Mouse (Mus musculus): ENCODE measurements around the gene Mgat3.

The Mgat3 gene

DNA sequence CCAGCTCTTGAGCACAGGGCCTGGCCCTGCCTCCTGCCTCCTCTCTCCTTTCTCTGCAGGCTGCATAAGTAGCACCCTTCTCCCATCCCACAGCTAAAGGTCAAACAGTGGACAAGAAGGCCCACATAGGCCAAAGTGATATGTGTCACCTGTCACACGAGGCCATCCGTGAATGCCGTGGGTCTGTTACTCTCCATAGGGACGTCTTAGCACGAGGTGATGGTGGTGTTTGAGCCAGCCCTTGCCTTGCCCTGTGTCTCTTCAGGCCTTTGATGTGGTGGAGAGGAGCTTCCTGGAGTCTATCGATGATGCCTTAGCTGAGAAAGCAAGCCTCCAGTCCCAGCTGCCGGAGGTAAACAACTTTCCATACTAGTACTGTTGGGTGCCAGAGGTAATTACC lies 24.0 kb upstream of the Mgat3 start:
- no peak for DNase-seq (ENCODE audit: low read depth, low spot score)

DNA sequence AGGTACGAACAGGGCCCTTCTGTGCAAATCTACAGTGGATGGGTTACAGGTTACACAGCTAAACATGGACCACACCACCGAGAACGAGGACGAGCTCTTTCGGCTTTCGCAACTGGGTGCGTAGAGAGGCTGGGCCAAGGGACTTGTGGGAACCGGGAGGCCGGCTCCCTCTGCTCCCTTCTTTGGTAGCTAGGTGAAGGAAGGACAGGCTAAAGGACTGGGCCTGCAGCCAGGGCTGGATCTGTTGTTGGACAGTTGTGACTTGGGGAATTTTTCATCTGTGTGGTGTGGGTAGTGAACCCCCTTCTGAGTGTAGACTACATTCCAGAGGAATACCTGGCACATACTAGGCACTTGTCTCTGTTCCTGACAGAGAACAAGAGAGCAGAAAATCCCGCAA lies 20.9 kb upstream of the Mgat3 start:
- DNase-seq (ENCODE audit: low read depth, low spot score), result no peak

DNA sequence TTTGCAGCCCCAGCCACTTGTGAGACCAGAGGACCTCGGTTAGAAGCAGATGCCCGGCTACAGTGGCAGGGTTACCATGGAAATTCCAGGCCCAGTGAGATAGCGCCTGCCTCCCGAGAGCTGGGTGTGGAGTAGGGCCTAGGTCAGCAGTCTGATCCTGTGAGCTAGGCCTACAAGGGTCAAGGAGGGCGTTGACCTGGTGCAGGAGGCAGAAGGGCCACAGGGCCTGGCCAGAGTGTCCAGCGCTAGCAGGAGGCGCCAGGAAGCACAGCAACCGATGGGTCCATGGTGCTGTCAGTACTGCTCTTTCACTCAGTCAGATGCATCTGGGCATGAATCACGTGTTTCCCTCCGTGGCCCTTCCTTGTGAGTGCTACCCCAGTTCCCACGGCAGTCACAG lies 19.8 kb upstream of the Mgat3 start:
- DNase-seq (ENCODE audit: low read depth, low spot score), result no peak

- no peak for DNase-seq (ENCODE audit: low read depth, low spot score)
These were observed 17.8 kb upstream of the Mgat3 start for GRCm38 (mm10) chr15:80155707-80156106.

- no peak for DNase-seq (ENCODE audit: low read depth, low spot score)
These were observed 16.2 kb upstream of the Mgat3 start for GRCm38 (mm10) chr15:80157197-80157943.

DNA sequence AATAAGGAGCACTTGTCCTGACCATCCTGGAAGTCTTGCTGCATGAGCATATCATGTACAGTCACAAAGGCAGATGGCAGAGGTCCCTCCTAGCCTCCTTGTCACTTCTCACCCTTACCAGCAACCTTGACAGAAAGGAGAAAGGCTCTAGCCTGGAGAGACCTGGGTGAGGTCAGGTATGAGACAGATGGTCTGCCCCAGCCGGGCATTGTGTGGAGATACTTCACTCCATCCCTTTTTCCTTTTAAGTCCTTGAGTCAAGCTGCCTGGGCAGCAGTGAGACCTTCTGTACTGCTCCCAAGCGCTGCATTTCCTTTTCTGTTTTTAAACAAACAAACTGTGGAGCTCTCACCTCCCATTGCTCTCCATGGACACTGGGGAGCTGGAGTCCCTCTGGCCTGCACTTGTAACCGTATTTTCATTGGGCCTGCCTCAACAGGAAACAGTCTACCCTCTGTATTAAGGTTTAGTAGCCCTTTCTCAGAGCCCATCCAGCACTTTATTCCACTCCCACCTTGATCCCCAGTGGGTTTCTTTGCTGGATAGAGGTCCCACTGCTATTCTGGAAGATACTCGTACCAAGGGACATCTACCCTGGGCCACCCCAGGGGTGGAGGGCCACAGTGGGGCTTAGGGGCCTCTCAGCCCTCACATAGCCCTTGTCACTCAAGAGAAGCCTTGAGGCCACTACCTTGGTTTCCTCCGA lies 15.4 kb upstream of the Mgat3 start:
- no peak for DNase-seq (ENCODE audit: low read depth, low spot score)

DNA sequence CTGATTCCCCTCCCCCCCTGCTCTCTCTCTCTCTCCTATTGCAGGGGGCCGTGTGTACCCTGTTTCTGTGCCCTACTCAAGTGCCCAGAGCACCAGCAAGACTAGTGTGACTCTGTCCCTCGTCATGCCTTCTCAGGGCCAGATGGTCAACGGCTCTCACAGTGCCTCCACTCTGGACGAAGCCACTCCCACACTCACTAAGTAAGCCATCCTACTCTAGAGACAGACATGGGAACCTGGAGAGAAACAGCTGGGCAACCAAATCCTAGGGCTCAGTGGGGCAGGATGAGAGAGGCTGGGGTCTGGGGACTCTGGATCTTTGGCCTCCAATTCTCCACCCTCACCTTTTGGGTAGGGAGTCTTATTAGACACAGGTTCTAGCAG lies 14.8 kb upstream of the Mgat3 start:
- no peak for DNase-seq (ENCODE audit: low read depth, low spot score)

DNA sequence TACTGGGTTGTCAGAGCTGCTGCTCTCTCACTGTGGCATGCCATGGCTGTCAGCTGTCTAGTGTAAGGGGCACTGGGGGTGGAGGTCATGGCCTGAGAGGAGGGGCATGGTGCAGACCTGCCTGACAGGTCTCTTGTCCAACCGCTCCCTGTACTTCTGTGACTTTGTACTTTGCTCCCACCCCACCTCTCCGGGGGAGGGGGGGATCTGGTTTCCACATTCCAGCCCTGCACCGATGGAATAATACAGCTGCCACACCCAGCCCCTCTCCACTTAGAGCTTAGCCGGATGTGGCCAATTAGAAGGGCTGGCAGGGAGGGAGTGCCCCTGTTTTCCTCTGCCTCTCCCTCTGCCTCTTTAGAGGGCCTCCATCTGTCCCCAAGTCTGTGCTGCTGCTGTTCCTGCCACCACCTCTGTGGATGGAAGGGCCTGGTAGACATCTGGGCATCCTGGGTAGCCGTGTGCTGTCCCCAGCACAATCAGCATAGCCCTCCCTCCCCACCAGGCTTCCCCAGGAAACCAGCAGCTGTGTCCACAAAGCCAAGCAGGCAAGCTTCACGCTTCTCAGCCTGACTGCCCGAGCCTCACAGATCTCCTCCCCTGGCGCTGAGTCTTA lies 14.1 kb upstream of the Mgat3 start:
- DNase-seq (ENCODE audit: low read depth, low spot score), result no peak

- no peak for DNase-seq (ENCODE audit: low read depth, low spot score)
These were observed 13.3 kb upstream of the Mgat3 start for GRCm38 (mm10) chr15:80160223-80160622.

DNA sequence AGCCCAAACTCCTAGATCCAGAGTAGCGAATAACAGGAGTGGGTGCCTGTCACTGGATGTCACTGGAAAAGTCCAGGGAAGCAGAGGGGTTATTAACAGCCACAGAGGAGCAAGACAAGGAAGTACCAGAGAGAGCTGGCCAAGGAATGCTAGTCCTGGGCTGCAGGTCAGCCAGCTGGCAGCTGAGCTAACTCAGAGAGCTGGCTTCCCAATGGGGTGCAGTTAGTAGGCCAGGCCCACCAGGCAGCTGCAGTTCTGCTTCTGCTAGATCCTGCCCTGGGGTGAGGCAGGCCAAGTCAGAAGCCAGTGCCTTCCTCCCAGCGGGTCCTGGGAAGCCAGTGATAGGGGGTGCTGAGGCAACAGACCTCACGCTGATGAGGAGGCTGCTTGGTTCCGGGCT lies 12.8 kb upstream of the Mgat3 start:
- no peak for DNase-seq (ENCODE audit: low read depth, low spot score)

DNA sequence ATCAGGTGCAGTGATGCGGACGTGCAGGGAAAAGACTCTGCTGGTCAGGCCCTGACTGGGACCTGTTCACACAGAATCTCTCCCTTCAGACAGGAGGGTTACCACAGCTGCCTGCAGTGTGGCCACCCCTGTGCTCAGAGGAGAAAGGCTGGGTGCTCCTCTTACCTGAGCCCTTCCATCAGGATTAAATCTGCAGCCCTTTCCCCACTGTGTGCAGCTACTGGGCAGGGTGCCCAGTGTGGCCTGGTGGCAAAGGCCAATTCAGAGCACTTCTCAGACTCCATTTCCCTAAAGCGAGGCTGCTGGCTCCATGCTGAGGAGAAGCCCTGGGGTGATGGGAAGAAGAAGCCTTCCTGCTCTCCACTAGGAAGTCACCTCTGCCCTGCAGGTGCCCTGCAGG lies 12.3 kb upstream of the Mgat3 start:
- DNase-seq (ENCODE audit: low read depth, low spot score), result no peak

GRCm38 (mm10) chr15:80162401-80162964 lies 11.0 kb upstream of the Mgat3 start:
- DNase-seq (ENCODE audit: low read depth, low spot score), result no peak

DNA sequence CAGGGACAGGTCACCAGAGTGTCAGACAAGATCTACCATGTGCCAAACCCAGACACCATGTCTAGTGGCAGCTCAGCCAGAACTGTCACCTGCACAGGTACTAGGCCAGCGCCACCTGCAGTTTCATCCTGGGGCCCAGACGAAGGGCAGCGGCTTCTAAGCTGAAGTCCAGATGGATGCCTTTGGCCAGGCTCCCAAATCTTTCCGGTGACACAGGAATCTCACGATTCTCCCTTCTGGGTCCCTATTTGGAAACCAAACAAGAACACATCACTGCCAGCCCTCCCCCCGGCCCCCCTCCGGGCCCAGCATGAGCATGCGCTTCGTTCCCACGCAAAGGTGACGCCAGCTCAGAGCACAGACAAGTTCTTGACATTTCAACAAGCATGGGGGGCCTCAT lies 10.2 kb upstream of the Mgat3 start:
- DNase-seq (ENCODE audit: low read depth, low spot score), result no peak

DNA sequence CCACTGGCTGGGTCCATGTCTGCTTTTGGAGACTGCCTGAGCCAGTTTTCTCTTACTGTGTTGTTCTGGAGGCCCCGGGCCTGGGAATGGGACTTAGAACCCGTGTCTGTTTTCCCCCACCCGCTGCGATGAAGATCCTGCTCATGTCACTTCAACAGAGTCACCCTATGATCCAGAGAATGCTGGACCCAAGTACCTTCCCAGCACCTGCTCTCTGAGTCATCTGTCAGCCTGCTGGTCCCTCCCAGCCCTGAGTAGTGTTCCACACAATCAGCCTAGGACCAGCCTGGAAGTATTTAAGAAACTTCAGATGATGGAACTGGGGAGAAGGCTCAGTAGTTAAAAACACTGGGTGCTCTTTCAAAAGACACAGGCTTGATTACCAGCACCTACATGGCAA lies 9.8 kb upstream of the Mgat3 start:
- no peak for DNase-seq (ENCODE audit: low read depth, low spot score)

- DNase-seq (ENCODE audit: low read depth, low spot score), result no peak
These were observed 8.1 kb upstream of the Mgat3 start for GRCm38 (mm10) chr15:80165396-80165795.

GRCm38 (mm10) chr15:80169484-80169883 lies 4.0 kb upstream of the Mgat3 start:
- no peak for DNase-seq (ENCODE audit: low read depth, low spot score)

GRCm38 (mm10) chr15:80170357-80170756 lies 3.2 kb upstream of the Mgat3 start:
- no peak for DNase-seq (ENCODE audit: low read depth, low spot score)

- no peak for DNase-seq (ENCODE audit: low read depth, low spot score)
These were observed 2.2 kb upstream of the Mgat3 start for GRCm38 (mm10) chr15:80171286-80171685.

DNA sequence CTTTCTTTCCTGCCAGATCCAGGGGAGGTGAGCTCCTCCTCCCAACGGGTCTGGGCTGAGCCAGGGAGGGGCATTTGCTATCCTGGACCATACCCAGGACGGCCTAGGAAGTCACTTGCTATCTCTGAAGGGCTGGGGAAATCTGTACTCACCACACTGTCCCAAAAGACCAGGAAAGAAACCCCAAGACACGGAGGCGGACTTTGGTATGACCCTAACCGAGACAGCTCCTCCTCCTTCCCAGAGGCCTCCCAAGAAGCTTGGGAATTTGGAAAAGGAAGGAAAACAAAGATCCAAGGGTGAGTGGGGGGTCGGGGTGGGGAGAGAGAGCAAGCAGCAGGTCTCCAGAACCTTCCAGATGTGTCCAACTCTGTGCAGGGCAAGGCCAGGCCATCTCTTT lies 1.7 kb upstream of the Mgat3 start:
- DNase-seq (ENCODE audit: low read depth, low spot score), result no peak

DNA sequence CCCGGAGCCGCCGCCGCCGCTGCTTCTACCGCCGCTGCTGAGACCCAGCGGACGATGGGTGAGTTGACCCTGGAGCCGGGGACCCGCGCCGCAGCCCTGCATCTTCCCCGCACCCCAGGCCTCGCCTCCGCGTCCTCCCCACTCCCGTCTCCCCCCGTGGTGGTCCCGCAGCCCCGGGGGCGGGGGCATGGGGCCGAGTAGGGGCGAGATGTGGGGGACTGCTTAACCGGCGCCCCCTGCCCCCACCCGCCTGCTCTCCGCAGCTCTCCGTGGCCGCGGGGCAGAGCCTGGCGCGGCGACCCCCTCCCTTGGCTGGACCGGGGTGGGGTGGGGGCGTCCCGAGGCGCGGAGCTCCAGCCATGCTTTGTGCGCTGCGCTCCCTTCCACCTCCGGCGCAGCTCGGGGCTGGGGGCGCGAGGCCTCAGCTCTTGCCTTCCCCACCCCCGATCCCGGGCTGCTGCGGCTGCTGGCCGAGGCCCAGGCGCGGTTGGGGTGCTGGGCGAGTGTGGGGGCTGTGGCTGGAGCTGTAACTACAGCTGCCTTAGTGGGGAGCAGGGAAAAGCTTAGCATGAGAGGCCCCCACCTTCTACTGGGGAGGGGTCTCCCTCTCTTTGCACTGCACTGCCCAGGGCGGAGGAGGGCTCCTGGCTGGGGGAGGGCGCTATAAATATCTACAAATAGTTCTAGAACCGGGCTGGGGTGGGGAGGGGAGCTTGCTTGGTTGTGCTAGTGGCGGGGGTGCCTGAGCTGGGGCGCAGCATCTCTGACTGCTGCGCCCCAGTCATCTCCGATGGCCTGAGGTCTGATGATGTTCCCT lies 468 bp downstream of the Mgat3 start:
- no peak for DNase-seq (ENCODE audit: low read depth, low spot score)

DNA sequence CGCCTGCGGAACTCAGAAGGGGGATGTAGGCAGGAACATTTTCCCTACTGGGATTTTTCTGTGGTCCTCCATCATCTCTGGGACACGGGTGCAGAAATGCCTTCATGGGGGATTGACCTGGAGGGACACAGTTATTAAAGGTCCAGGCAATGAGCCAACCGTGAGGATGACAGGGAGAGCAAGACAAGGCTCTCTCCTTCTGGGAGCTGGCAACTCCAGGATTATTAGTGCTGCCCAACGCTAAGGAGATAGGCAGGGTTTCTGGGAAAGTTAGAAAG lies 1.0 kb downstream of the Mgat3 start:
- DNase-seq (ENCODE audit: low read depth, low spot score), result no peak

DNA sequence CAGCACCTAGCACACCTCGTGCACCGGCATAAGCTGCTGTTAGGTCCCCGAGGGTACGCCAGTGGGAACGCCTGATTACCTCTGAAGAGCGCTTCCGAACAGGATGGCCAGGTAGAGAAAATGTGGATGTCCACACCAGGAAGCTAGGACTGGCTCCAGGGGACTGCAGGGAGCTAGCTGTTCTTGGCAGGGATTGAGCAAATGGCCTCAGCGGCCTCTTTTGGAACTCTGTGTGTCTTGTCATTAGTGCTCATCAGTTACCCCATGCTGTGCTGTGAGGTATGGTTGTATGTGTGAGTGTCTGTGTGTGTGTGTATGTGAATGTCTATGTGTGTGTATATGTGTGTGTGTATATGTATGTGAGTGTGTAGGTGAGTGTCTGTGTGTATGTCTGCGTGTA lies 1.8 kb downstream of the Mgat3 start:
- no peak for DNase-seq (ENCODE audit: low read depth, low spot score)

Measured in c-Kit-negative CD71-positive TER-119-positive erythroid progenitor cells, embryonic 14.5 days (primary cell).